Mouse (Mus musculus) forebrain, postnatal 0 days (tissue): ENCODE measurements at regions not wholly inside any gene's neighbourhood (a gene's known extent, or its start where the extent isn't known, plus 50 kb on each side); places are given as distances from the start of the nearest gene placed in this dataset.
A peak's percentile ranks its signal among the peaks of the same experiment; 100 is the strongest.
"Not testable (repeated sequence)": the region's sequence is repeated elsewhere in the genome, so short reads cannot be mapped to it uniquely, and the experiment has no call there.

Experiments
- ATAC-seq: fragments of 200-750 bp; cut with Nextera tagmentation; 2 replicates; pipeline ENCODE4 v1.8.0; 2017; ENCODE audit warnings: mild to moderate bottlenecking, moderate library complexity
- DNase-seq: peaks from one replicate; pipeline ENCODE4 v3.0.0-alpha.2; 2015
- H3K27ac ChIP-seq: fragments of 300-500 bp; sonication (generic); 2 replicates; pipeline ENCODE4 v1.5.1; 2014; ENCODE audit warnings: low read depth, mild to moderate bottlenecking, antibody characterized with exemption, low read length, moderate library complexity, mixed read lengths
- H3K27me3 ChIP-seq: fragments of 300-500 bp; sonication (generic); 2 replicates; pipeline ENCODE4 v1.6.1; 2014; ENCODE audit warnings: mild to moderate bottlenecking, low read length, mixed read lengths; ENCODE audit not compliant: insufficient read depth
- H3K36me3 ChIP-seq: fragments of 300-500 bp; sonication (generic); 2 replicates; pipeline ENCODE4 v1.6.1; 2014; ENCODE audit warnings: mild to moderate bottlenecking, moderate library complexity; ENCODE audit not compliant: insufficient read depth
- H3K4me1 ChIP-seq: fragments of 300-500 bp; sonication (generic); 2 replicates; pipeline ENCODE4 v1.6.1; 2014; ENCODE audit warnings: antibody characterized with exemption; ENCODE audit not compliant: insufficient read depth
- H3K4me2 ChIP-seq: fragments of 300-500 bp; sonication (generic); 2 replicates; pipeline ENCODE4 v1.6.1; 2014; ENCODE audit warnings: low read depth, mild to moderate bottlenecking, moderate library complexity
- H3K4me3 ChIP-seq: fragments of 300-500 bp; sonication (generic); 2 replicates; pipeline ENCODE4 v1.5.1; 2014; ENCODE audit warnings: low read depth, low read length, mixed read lengths
- H3K9ac ChIP-seq: fragments of 300-500 bp; sonication (generic); 2 replicates; pipeline ENCODE4 v1.6.1; 2014; ENCODE audit warnings: mild to moderate bottlenecking
- H3K9me3 ChIP-seq: fragments of 300-500 bp; sonication (generic); 2 replicates; pipeline ENCODE4 v1.6.1; 2016; ENCODE audit warnings: low read length
- CTCF ChIP-seq: sonication (generic); IDR thresholded peaks from 2 replicates; pipeline ENCODE4 v1.5.1; 2016; ENCODE audit warnings: antibody characterized with exemption, control low read depth, low read depth
- WGBS: fragments of 180-500 bp; shearing (Covaris S2); extraction: QIAGEN DNeasy Blood & Tissue Kit; methylation state at CpG from one replicate; pipeline ENCODE4 v1.1.7; 2014; 5-methylcytosine and 5-hydroxymethylcytosine counted together

DNA sequence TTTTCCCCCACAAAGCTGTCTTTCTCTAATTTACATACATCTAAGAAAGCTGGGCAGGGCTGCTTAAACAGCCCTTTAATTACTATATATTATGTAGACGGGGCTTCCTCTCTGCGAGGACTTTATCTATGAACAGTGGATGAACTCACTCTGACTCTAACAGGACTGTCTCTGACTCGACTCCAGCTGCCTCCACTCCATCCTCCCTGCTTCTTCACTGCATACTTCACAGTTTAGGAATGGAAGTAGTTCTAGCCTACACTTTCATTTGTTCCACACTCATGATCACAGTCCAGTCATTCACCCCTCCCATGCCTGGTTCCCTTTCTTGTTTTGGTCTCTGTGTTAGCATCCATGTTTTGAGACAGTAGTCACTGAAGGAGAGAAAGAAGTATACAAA is 231.6 kb downstream of the Wdr20rt start:
- ATAC-seq (no peak), DNase-seq (no peak)
- H3K4me2 ChIP-seq: no peak overlapping the region
- no peak overlapping the region for H3K4me3 ChIP-seq
- no peaks in the 10 kb centered on the region for H3K27me3 ChIP-seq
- H3K4me1 ChIP-seq: no peaks in the 10 kb centered on the region
- 68% methylated on average over 3 of the region's 3 CpGs for WGBS
- no peak for TF ChIP-seq CTCF
- no peaks in the 10 kb centered on the region for H3K9me3 ChIP-seq
- H3K9ac ChIP-seq: no peak overlapping the region
- no peak overlapping the region for H3K27ac ChIP-seq
- H3K36me3 ChIP-seq: no peaks in the 10 kb centered on the region

DNA sequence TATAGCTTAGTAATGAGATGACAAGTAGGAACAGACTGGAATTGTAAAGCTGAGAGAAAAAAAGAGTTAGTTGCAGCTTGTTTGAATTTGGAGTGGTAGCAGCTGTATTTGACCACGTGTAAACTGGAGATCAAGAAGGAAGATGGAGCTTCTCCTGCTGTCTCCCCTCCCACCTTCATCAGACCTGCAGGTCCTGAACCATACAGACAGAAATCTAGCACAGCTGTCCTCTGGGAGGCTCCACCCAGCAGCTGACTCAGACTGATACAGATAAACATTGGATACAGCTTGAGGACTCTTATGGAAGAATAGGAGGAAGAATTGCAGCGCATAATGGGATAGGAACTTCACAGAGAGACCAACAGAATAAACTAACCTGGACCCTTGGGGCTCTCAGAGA is 238.9 kb downstream of the Wdr20rt start:
- Histone ChIP-seq H3K36me3 (no peaks in the 10 kb centered on the region), H3K27ac (no peak overlapping the region), H3K9ac (no peak overlapping the region), H3K4me3 (no peak overlapping the region), H3K4me1 (no peaks in the 10 kb centered on the region), H3K9me3 (no peaks in the 10 kb centered on the region), H3K4me2 (no peak overlapping the region), H3K27me3 (no peaks in the 10 kb centered on the region)
- TF ChIP-seq CTCF: no peak
- ATAC-seq (no peak), DNase-seq (no peak)
- 65% methylated on average over 2 of the region's 2 CpGs for WGBS

DNA sequence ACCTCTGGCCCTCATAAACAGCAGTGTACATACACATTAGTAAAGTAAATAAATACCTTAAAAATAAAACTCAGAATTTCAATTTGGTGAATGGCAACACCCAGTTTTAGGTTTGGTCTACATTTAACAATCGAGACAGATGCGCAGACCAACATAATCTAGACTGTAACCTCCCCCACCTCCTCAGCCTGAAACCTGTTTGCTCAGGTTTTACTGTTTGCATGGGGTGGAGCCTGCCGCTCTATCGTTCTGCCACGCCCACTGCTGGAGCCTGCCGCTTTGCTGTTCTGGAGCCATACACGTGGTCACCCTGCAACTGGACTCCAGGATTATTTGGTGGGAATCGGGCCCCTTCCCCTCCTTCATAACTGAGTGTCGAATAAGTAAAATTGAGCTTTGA is 253.4 kb downstream of the Wdr20rt start:
- H3K27me3 ChIP-seq, H3K9me3 ChIP-seq, H3K36me3 ChIP-seq, H3K4me1 ChIP-seq, H3K27ac ChIP-seq, H3K4me3 ChIP-seq, ATAC-seq, H3K9ac ChIP-seq, H3K4me2 ChIP-seq, DNase-seq: not testable (repeated sequence)
- 61% methylated on average over 9 of the region's 9 CpGs for WGBS

DNA sequence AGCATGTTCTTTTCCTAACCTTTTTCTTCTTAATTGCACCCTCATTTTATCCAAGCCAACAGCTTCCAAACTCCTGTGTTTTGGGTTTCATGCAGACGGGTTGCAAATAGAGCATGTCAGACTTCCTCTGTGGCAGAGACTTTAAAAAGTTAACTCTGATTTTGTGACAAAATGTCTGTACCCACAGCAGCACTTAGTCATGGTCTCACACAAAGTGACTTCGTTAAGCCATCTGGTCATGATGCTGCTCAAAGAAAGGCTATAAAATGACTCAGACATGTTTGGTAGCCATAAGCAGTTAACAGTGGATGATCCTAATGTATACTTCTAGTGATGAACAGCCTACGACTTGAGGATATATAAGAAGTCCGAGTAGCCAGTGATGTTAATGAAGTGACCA is 255.5 kb downstream of the Wdr20rt start:
- 74% methylated on average over 4 of the region's 4 CpGs for WGBS
- Histone ChIP-seq H3K4me3 (no peak overlapping the region), H3K4me2 (no peak overlapping the region), H3K36me3 (no peaks in the 10 kb centered on the region), H3K4me1 (no peaks in the 10 kb centered on the region), H3K9ac (no peak overlapping the region), H3K27ac (no peak overlapping the region), H3K27me3 (no peaks in the 10 kb centered on the region), H3K9me3 (no peaks in the 10 kb centered on the region)
- no peak for TF ChIP-seq CTCF
- DNase-seq (no peak), ATAC-seq (peak; percentile 53; the same call in 1 of the 2 replicates)

DNA sequence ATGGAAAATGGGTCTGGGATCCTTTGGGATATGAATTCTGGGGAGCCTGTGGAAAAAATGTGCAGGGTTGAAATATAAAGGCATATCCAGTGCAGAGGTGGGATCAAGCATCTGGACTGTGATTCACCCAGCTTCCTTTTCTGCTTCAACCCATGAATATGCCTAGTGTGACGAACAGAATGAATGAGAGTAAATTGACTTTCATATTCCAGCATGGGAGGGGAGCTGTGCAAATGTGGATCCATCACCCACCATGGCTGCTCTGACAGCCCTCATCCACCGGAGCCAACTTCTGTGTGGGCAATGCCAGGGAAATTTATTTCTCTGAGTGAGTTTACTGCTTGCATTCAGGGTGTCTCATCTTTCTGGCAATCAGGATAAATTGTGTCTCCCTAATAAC is 265.8 kb downstream of the Wdr20rt start:
- Histone ChIP-seq H3K27ac (no peak overlapping the region), H3K4me2 (no peak overlapping the region), H3K27me3 (no peaks in the 10 kb centered on the region), H3K4me3 (no peak overlapping the region), H3K9ac (no peak overlapping the region), H3K9me3 (no peaks in the 10 kb centered on the region), H3K36me3 (no peaks in the 10 kb centered on the region), H3K4me1 (0 out of 2 replicates have a peak, but pooled peaks cover 5% of the 10 kb centered on the region)
- ATAC-seq (peak; percentile 79), DNase-seq (peak; percentile 46)
- 53% methylated on average over 2 of the region's 2 CpGs for WGBS
- TF ChIP-seq CTCF: no peak

DNA sequence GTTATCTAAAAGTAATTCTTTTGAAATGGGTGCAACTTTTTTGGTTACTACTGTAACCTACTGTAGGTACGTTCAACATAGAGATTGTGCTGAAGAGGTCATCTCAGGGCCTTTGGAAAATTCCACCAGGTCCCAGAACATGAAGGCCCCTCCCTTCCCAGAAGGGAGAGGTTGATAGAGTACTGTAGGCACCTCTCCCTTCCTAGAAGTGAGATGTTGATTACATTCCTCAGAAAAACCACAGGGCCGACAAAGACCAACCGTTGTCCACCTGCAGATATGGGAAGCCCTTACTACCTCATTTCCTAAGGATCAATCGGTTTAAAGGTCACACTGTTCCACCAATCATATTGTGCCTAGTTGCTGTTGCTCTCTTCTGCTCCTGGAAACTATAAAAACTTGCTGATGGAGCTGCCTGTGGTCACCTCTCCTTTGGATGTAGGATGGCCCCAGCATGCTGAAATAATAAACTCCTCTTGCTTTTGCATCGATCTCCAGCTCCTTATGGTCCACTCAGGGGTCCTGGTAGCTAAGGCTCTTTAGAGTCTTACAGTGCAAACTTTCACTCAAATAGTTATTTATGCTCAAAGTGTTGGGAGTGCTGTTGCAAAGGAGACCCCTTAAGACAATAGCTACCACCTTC is 269.2 kb downstream of the Wdr20rt start:
- 0 out of 2 replicates have a peak, but pooled peaks cover 5% of the 10 kb centered on the region for H3K4me1 ChIP-seq
- 91% methylated on average over 5 of the region's 5 CpGs for WGBS
- no peak overlapping the region for H3K4me2 ChIP-seq
- ATAC-seq: no peak
- no peak overlapping the region for H3K9ac ChIP-seq
- H3K4me3 ChIP-seq: no peak overlapping the region
- H3K27me3 ChIP-seq: no peaks in the 10 kb centered on the region
- H3K27ac ChIP-seq: no peak overlapping the region
- no peak for DNase-seq
- no peak for TF ChIP-seq CTCF
- H3K36me3 ChIP-seq: no peaks in the 10 kb centered on the region
- H3K9me3 ChIP-seq: no peaks in the 10 kb centered on the region

DNA sequence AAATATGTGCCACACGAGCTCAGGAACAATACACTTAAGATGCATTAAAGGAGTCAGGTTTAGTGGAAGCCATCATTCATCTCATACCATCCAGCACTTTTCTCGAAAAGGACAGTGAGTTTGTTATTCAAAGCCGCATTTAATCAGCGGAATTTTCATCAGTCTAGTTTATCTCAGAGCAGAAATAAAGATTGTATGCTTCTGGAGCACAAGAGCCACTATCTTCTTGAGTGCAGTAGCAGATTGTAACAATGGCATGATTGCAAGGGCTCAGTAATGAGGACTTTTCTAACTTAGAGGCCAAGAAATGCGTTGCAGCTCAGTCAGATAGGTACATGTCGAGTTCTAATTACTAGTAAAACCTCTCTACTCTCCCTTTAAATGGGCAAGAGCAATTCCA is 271.3 kb downstream of the Wdr20rt start:
- H3K27me3 ChIP-seq: no peaks in the 10 kb centered on the region
- no peak for TF ChIP-seq CTCF
- ATAC-seq (no peak), DNase-seq (no peak)
- H3K9me3 ChIP-seq: no peaks in the 10 kb centered on the region
- H3K4me1 ChIP-seq: no peaks in the 10 kb centered on the region
- H3K36me3 ChIP-seq: no peaks in the 10 kb centered on the region
- H3K9ac ChIP-seq: no peak overlapping the region
- H3K4me2 ChIP-seq: no peak overlapping the region
- no peak overlapping the region for H3K27ac ChIP-seq
- H3K4me3 ChIP-seq: no peak overlapping the region
- WGBS: 79% methylated on average over 6 of the region's 6 CpGs
